ENCODE assay signal across 24 mouse cellular contexts in the genomic region with DNA sequence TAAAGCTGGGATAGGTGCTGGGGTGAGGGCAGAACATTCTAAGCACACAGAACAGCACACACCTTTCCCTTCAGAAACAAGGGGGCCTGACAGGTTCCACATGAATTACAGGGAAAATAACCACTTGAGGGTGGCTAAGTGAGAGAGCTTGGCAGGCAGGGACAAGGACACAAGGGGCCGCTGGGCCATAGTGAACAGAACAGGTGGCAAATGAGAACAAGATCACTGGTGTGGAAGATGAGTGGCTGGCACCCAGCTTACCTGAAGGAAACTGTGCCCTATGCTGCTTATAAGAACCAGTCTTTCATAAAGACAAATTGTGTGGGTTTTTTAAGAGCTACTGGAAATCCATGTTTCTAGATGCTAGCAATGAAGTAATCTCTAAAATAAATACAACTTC. TPM values are rescaled to one million over a fixed set of nuclear protein-coding genes. Genes with fewer than 3 reads are reported as not detected.
DNase-seq lines count a peak whose midpoint lies in the region; ATAC-seq and TF ChIP-seq lines count a peak whose summit lies in the region.
"Had no signal": no experiment of that assay in that cellular context is flagged by ENCODE, and none has a peak within 500 bp of the region (broad histone marks: within the 10 kb centered on the region; RNA-seq: fewer than 3 reads in every experiment).

No protein-coding gene starts in this region.

- no peak for TF ChIP-seq POLR2A in cerebellum, adult 2 months (IDR thresholded peaks at IDR 0.05; ENCODE audit: borderline replicate concordance, insufficient read depth, low read length)

- DNase-seq in cerebellum, adult 2 months, result peak; percentile 46 to 69
- DNase-seq in cerebellum, adult 9-10 months, result peak; percentile 50
- DNase-seq in cerebellum, postnatal 25 days, result peak; percentile 61 to 73
- no peak for DNase-seq in kidney, postnatal 10 days
- no peak for DNase-seq in midbrain, embryonic 14.5 days
- DNase-seq: adrenal gland, adult 8-10 months; adrenal gland, postnatal 25 days; gastrocnemius, postnatal 10 days; gastrocnemius, postnatal 36 days; heart, adult 2 months; heart, postnatal 14 days; heart, postnatal 4 days; kidney, adult 18-20 months had no signal

- TF ChIP-seq CTCF in cerebellum, adult 2 months (IDR thresholded peaks at IDR 0.05; ENCODE audit: borderline replicate concordance, insufficient read depth, low read depth, low read length), result peak; percentile 37; the same call in 1 of the 2 replicates

- 9% methylated on average over 1 of the region's 1 CpGs for WGBS in cerebellum, adult 2 months
- WGBS in midbrain, embryonic 14.5 days, result 91% methylated on average over 1 of the region's 1 CpGs

- no peak overlapping the region for H3K4me2 ChIP-seq in midbrain, embryonic 14.5 days (ENCODE audit: low read length)
- H3K4me2 ChIP-seq: forebrain, embryonic 13.5 days; heart, embryonic 13.5 days; hindbrain, embryonic 14.5 days had no signal

- H3K9me3 ChIP-seq in midbrain, embryonic 14.5 days (ENCODE audit: control insufficient read depth, low read length), result no peaks in the 10 kb centered on the region

- no peak overlapping the region for H3K9ac ChIP-seq in midbrain, embryonic 14.5 days (replicated peaks; ENCODE audit: low read length)
- H3K9ac ChIP-seq: forebrain, embryonic 13.5 days; heart, embryonic 13.5 days; hindbrain, embryonic 14.5 days had no signal

- H3K4me3 ChIP-seq in cerebellum, adult 2 months (replicated peaks; ENCODE audit: insufficient read depth, low read depth, low read length), result no peak overlapping the region
- no peak overlapping the region for H3K4me3 ChIP-seq in midbrain, embryonic 14.5 days (replicated peaks; ENCODE audit: low read depth, low read length)
- H3K4me3 ChIP-seq: forebrain, embryonic 10.5 days; forebrain, embryonic 13.5 days; heart, adult 2 months; heart, embryonic 10.5 days; heart, embryonic 13.5 days had no signal

- no peak overlapping the region for H3K27ac ChIP-seq in cerebellum, adult 2 months (ENCODE audit: insufficient read depth, low read length)
- H3K27ac ChIP-seq in midbrain, embryonic 14.5 days (replicated peaks; ENCODE audit: low read depth, low read length), result no peak overlapping the region
- H3K27ac ChIP-seq: forebrain, embryonic 10.5 days; forebrain, embryonic 13.5 days; heart, adult 2 months; heart, embryonic 10.5 days; heart, embryonic 13.5 days; hindbrain, embryonic 14.5 days; hindbrain, postnatal 0 days had no signal

- ATAC-seq in cerebellum, adult (ENCODE audit: insufficient number of reproducible peaks, low FRiP score, low TSS enrichment), result no peak
- no peak for ATAC-seq in midbrain, embryonic 14.5 days (ENCODE audit: low FRiP score, low TSS enrichment)
- ATAC-seq: activated CD4-positive, CD25-positive, alpha-beta regulatory T cell, adult 4 months; forebrain, embryonic 13.5 days; forebrain, embryonic 16.5 days; hindbrain, postnatal 0 days; inflammation-experienced regulatory T-cells, adult 6 months; intestine, embryonic 16.5 days had no signal

- peaks cover 16% of the 10 kb centered on the region for H3K4me1 ChIP-seq in cerebellum, adult 2 months (ENCODE audit: control insufficient read depth, insufficient read depth, low read length)
- H3K4me1 ChIP-seq in midbrain, embryonic 14.5 days (ENCODE audit: control insufficient read depth, insufficient read depth, low read length), result peaks cover 21% of the 10 kb centered on the region

- peaks cover 66% of the 10 kb centered on the region for H3K36me3 ChIP-seq in midbrain, embryonic 14.5 days (ENCODE audit: control insufficient read depth, insufficient read depth, low read length)

- no peaks in the 10 kb centered on the region; the same call in 1 of the 2 replicates for H3K27me3 ChIP-seq in cerebellum, adult 2 months (ENCODE audit: control insufficient read depth, insufficient read depth, low read length)
- no peaks in the 10 kb centered on the region for H3K27me3 ChIP-seq in midbrain, embryonic 14.5 days (ENCODE audit: control insufficient read depth, insufficient read depth, low read length)
- H3K27me3 ChIP-seq: forebrain, embryonic 13.5 days; heart, embryonic 13.5 days had no signal

RNA-seq across cellular contexts. Expression of a gene that starts 4.8 kb away (rescaled TPM):
- 51.7 and 53.2 TPM in 2 replicates for polyA plus RNA-seq in cerebellum, adult 2 months (2012; rRNA removed)
- polyA plus RNA-seq in midbrain, embryonic 14.5 days (2014; fragmentation: Nextera tagmentation; extraction: Ambion mirVana), result 29.6 and 47.1 TPM in 2 replicates

RNA-seq across cellular contexts. Expression of a gene that starts 4.9 kb away (rescaled TPM):
- 11.5 and 11.9 TPM in 2 replicates for polyA plus RNA-seq in cerebellum, adult 2 months (2012; rRNA removed)
- 8.6 and 8.7 TPM in 2 replicates for polyA plus RNA-seq in midbrain, embryonic 14.5 days (2014; fragmentation: Nextera tagmentation; extraction: Ambion mirVana)

Comparison
In these comparisons a context has a peak if more than half of its experiments do, and no peak if none do; other contexts are left out.
1. DNase-seq: peak in cerebellum, adult 2 months (2 of 2), cerebellum, adult 9-10 months (single experiment) and cerebellum, postnatal 25 days (2 of 2); none in kidney, postnatal 10 days (single experiment) and midbrain, embryonic 14.5 days (single experiment).